Mouse (Mus musculus): ENCODE results near the gene Spag6. TPM values are rescaled to one million over a fixed set of nuclear protein-coding genes. Genes with fewer than 3 reads are reported as not detected.
A peak's percentile ranks its signal among the peaks of the same experiment; 100 is the strongest.

Gene Spag6
- 0.98 and 1.2 TPM in 2 replicates for polyA plus RNA-seq (2014; fragmentation: Nextera tagmentation; extraction: Ambion mirVana)

DNA sequence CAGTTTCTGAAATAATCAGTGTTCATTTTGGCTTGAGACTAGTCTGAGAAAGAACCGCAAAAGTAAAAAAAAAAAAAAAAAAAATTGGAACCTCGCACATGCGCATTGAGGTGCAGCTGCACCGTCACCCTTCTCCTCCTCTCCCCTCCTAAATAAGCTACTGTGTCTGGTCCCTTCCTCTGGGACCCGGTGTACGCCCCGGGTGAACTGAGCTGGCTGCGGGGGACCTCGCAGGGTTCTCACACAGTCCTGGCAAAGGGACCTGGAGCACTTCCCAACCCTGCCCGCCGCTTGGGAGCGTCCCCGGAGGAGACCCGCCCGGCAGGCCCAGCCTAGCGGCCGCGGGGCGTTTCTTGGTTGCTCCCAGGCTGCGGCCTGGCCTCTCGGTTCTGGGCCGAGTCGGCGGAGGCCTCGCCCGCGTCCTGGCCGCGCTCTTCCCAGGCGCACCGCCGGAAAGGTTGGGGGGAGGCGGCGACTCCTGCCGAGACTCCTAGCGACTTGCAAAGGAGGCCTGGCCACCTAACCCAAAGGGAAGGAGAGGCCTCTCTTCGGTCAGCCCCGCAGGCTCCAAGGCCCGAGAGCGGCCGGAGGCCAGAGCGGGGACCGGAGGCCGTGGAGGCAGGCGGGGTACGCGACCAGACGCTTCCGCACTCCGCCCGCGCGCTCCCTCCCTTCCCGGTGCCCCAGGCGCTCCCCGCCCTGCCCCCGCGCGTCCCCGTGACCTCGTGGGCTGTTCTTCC lies at the start of gene Spag6:
TSS of gene Spag6 (plus strand) at position 162 of the 740 bp plus-strand sequence.
- H3K4me3 ChIP-seq (ENCODE audit: low read depth, low read length), result peak within 1 kb of the TSS; percentile 56
- peak within 1 kb of the TSS; percentile 98 for H3K4me2 ChIP-seq (replicated peaks; ENCODE audit: low read depth, low read length)
- no peaks in the 10 kb centered on the region for H3K36me3 ChIP-seq (ENCODE audit: control insufficient read depth, insufficient read depth, low read length)
- H3K9me3 ChIP-seq (ENCODE audit: control insufficient read depth, low read length), result no peaks in the 10 kb centered on the region
- peaks cover 7% of the 10 kb centered on the region for H3K4me1 ChIP-seq (replicated peaks; ENCODE audit: control insufficient read depth, insufficient read depth, low read length)
- ATAC-seq (ENCODE audit: low FRiP score), result peak; percentile 79
- H3K9ac ChIP-seq (ENCODE audit: low read depth, low read length), result peak within 1 kb of the TSS; percentile 88
- under 1% methylated on average over 47 of the region's 61 CpGs for WGBS
- peak within 1 kb of the TSS; percentile 80 for H3K27ac ChIP-seq (ENCODE audit: low read depth, low read length)
- peak; percentile 84 for DNase-seq (ENCODE audit: low spot score)
- H3K27me3 ChIP-seq (ENCODE audit: control insufficient read depth, insufficient read depth, low read length), result peaks cover 55% of the 10 kb centered on the region

DNA sequence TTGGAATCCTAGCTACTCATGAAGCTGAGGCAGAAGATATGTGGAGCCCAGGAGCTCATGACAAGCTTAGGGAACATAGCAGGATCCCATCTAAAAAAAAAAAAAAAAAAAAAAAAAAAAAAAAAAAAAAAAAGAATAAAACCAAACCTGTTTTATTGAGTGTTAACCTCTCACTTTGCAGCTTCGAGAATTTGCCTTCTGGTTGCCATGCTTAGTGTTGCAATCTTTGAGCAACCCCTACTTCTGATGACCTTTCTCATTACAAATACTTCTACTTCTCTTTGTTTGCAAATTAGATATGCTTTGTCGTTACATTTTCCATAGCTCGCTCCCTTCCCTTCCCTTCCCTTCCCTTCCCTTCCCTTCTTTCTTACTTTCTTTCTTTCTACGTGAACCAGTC lies 45.3 kb upstream of the Spag6 start:
- no peaks in the 10 kb centered on the region for H3K9me3 ChIP-seq (ENCODE audit: control insufficient read depth, low read length)

DNA sequence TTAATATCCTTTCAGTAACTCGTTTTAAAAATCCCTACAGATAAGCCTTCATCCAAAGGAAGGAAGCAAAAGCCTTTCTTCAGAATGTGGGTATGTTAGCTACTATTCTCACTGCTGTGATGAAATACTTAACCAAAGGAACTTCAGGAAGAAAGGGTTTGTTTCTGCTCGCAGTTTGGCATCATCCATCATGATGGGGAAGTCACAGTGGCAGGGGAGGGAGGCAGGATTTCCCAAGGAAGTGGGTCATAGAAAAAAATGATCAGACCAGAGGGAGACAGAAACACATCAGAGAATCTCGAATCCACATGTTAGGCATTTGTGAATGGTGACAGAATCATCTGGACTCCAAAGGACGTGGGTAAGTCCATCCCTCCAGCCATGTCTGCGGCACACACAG lies 39.0 kb upstream of the Spag6 start:
- Histone ChIP-seq H3K4me3 (ENCODE audit: low read depth, low read length) (no peak overlapping the region), H3K9me3 (ENCODE audit: control insufficient read depth, low read length) (no peaks in the 10 kb centered on the region), H3K4me2 (replicated peaks; ENCODE audit: low read depth, low read length) (no peak overlapping the region), H3K4me1 (replicated peaks; ENCODE audit: control insufficient read depth, insufficient read depth, low read length) (no peaks in the 10 kb centered on the region), H3K27ac (ENCODE audit: low read depth, low read length) (no peak overlapping the region), H3K27me3 (ENCODE audit: control insufficient read depth, insufficient read depth, low read length) (no peaks in the 10 kb centered on the region), H3K36me3 (ENCODE audit: control insufficient read depth, insufficient read depth, low read length) (no peaks in the 10 kb centered on the region), H3K9ac (ENCODE audit: low read depth, low read length) (no peak overlapping the region)
- 75% methylated on average over 5 of the region's 5 CpGs for WGBS
- no peak for DNase-seq (ENCODE audit: low spot score)
- ATAC-seq (ENCODE audit: low FRiP score), result no peak

More for the DNA sequence above, 45.3 kb upstream of the Spag6 start:
- no peak overlapping the region for H3K9ac ChIP-seq (ENCODE audit: low read depth, low read length)
- H3K36me3 ChIP-seq (ENCODE audit: control insufficient read depth, insufficient read depth, low read length), result no peaks in the 10 kb centered on the region
- ATAC-seq (ENCODE audit: low FRiP score) (no peak), DNase-seq (ENCODE audit: low spot score) (no peak)
- no peak overlapping the region for H3K4me2 ChIP-seq (replicated peaks; ENCODE audit: low read depth, low read length)
- H3K4me3 ChIP-seq (ENCODE audit: low read depth, low read length), result no peak overlapping the region
- H3K27me3 ChIP-seq (ENCODE audit: control insufficient read depth, insufficient read depth, low read length), result no peaks in the 10 kb centered on the region
- H3K4me1 ChIP-seq (replicated peaks; ENCODE audit: control insufficient read depth, insufficient read depth, low read length), result no peaks in the 10 kb centered on the region
- 70% methylated on average over 4 of the region's 4 CpGs for WGBS
- no peak overlapping the region for H3K27ac ChIP-seq (ENCODE audit: low read depth, low read length)

DNA sequence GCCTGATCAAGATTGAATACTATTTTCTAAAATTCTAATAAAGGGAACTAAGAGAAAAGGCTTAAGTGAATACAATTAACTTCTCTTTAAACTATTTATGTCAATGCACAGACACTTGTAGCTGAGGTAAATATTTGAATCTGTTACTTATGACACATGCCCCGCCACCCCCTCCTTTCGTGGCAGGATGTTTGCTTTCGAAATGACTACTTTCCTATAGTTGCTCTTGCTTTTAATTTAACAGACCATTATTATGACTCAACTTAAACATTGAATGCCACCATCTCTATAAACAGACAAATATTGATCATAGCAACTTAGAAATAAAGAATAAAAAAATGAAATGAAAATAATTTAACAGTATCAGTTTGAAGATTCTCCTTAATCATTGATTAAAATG lies 29.8 kb upstream of the Spag6 start:
- 100% methylated on average over 3 of the region's 3 CpGs for WGBS
- H3K4me3 ChIP-seq (ENCODE audit: low read depth, low read length), result no peak overlapping the region
- H3K27ac ChIP-seq (ENCODE audit: low read depth, low read length), result no peak overlapping the region
- ATAC-seq (ENCODE audit: low FRiP score), result no peak
- no peak overlapping the region for H3K4me2 ChIP-seq (replicated peaks; ENCODE audit: low read depth, low read length)
- no peaks in the 10 kb centered on the region for H3K27me3 ChIP-seq (ENCODE audit: control insufficient read depth, insufficient read depth, low read length)
- H3K9ac ChIP-seq (ENCODE audit: low read depth, low read length), result no peak overlapping the region
- no peaks in the 10 kb centered on the region for H3K4me1 ChIP-seq (replicated peaks; ENCODE audit: control insufficient read depth, insufficient read depth, low read length)
- H3K36me3 ChIP-seq (ENCODE audit: control insufficient read depth, insufficient read depth, low read length), result no peaks in the 10 kb centered on the region
- DNase-seq (ENCODE audit: low spot score), result no peak
- no peaks in the 10 kb centered on the region for H3K9me3 ChIP-seq (ENCODE audit: control insufficient read depth, low read length)

GRCm38 (mm10) chr2:18671041-18671440 lies 22.8 kb upstream of the Spag6 start:
- 5% methylated on average over 6 of the region's 6 CpGs for WGBS
- H3K27ac ChIP-seq (ENCODE audit: low read depth, low read length), result no peak overlapping the region
- H3K36me3 ChIP-seq (ENCODE audit: control insufficient read depth, insufficient read depth, low read length), result no peaks in the 10 kb centered on the region
- no peak overlapping the region for H3K4me2 ChIP-seq (replicated peaks; ENCODE audit: low read depth, low read length)
- H3K27me3 ChIP-seq (ENCODE audit: control insufficient read depth, insufficient read depth, low read length), result peaks cover 9% of the 10 kb centered on the region
- peak; percentile 37 for DNase-seq (ENCODE audit: low spot score)
- no peak overlapping the region for H3K4me3 ChIP-seq (ENCODE audit: low read depth, low read length)
- no peaks in the 10 kb centered on the region for H3K9me3 ChIP-seq (ENCODE audit: control insufficient read depth, low read length)
- no peak overlapping the region for H3K9ac ChIP-seq (ENCODE audit: low read depth, low read length)
- no peak for ATAC-seq (ENCODE audit: low FRiP score)
- H3K4me1 ChIP-seq (replicated peaks; ENCODE audit: control insufficient read depth, insufficient read depth, low read length), result no peaks in the 10 kb centered on the region

- Histone ChIP-seq H3K27me3 (ENCODE audit: control insufficient read depth, insufficient read depth, low read length) (peaks cover 9% of the 10 kb centered on the region), H3K4me2 (replicated peaks; ENCODE audit: low read depth, low read length) (peak within 1 kb of the TSS; percentile 80), H3K9ac (ENCODE audit: low read depth, low read length) (peak within 1 kb of the TSS; percentile 97), H3K4me3 (ENCODE audit: low read depth, low read length) (peak within 1 kb of the TSS; percentile 69), H3K27ac (ENCODE audit: low read depth, low read length) (peak within 1 kb of the TSS; percentile 99), H3K36me3 (ENCODE audit: control insufficient read depth, insufficient read depth, low read length) (no peaks in the 10 kb centered on the region), H3K9me3 (ENCODE audit: control insufficient read depth, low read length) (no peaks in the 10 kb centered on the region), H3K4me1 (replicated peaks; ENCODE audit: control insufficient read depth, insufficient read depth, low read length) (no peaks in the 10 kb centered on the region)
- ATAC-seq (ENCODE audit: low FRiP score), result peak; percentile 81
- WGBS, result under 1% methylated on average over 81 of the region's 91 CpGs
- DNase-seq (ENCODE audit: low spot score), result peak; percentile 94
These were observed 21.6 kb upstream of the Spag6 start, which contains the start of gene Commd3 for GRCm38 (mm10) chr2:18672133-18672765. TSS of gene Commd3 (plus strand) at chr2:18672384.

DNA sequence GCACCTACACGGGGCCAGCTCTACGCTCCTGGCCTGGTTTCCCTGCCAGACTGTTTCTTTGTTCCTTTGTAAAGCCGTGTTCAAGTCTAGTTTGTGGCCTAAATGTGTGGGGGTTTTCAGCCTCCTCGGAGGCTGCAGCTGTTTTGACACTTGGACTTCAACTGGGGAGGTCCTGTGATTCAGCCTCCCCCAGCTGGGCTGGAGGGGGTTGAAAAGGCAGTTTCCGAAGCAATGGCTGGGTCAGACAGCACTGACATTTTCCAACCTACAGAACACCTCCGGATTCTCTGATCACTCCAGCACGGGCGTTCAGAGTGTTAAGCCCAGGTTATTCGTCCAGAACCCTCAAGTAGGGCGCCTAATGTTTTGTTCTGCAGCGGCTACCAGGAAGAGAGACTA lies 21.1 kb upstream of the Spag6 start:
- DNase-seq (ENCODE audit: low spot score), result peak; percentile 70
- H3K36me3 ChIP-seq (ENCODE audit: control insufficient read depth, insufficient read depth, low read length), result no peaks in the 10 kb centered on the region
- WGBS, result 2% methylated on average over 11 of the region's 11 CpGs
- ATAC-seq (ENCODE audit: low FRiP score), result no peak
- H3K4me1 ChIP-seq (replicated peaks; ENCODE audit: control insufficient read depth, insufficient read depth, low read length), result no peaks in the 10 kb centered on the region
- H3K9ac ChIP-seq (ENCODE audit: low read depth, low read length), result peak overlapping the region; percentile 97
- peak overlapping the region; percentile 69 for H3K4me3 ChIP-seq (ENCODE audit: low read depth, low read length)
- H3K27ac ChIP-seq (ENCODE audit: low read depth, low read length), result peak overlapping the region; percentile 99
- H3K27me3 ChIP-seq (ENCODE audit: control insufficient read depth, insufficient read depth, low read length), result peaks cover 9% of the 10 kb centered on the region
- peak overlapping the region; percentile 80 for H3K4me2 ChIP-seq (replicated peaks; ENCODE audit: low read depth, low read length)
- no peaks in the 10 kb centered on the region for H3K9me3 ChIP-seq (ENCODE audit: control insufficient read depth, low read length)

- Histone ChIP-seq H3K9me3 (ENCODE audit: control insufficient read depth, low read length) (no peaks in the 10 kb centered on the region), H3K4me1 (replicated peaks; ENCODE audit: control insufficient read depth, insufficient read depth, low read length) (no peaks in the 10 kb centered on the region), H3K27me3 (ENCODE audit: control insufficient read depth, insufficient read depth, low read length) (peaks cover 9% of the 10 kb centered on the region), H3K4me2 (replicated peaks; ENCODE audit: low read depth, low read length) (no peak overlapping the region), H3K9ac (ENCODE audit: low read depth, low read length) (no peak overlapping the region), H3K36me3 (ENCODE audit: control insufficient read depth, insufficient read depth, low read length) (no peaks in the 10 kb centered on the region), H3K4me3 (ENCODE audit: low read depth, low read length) (no peak overlapping the region), H3K27ac (ENCODE audit: low read depth, low read length) (no peak overlapping the region)
- ATAC-seq (ENCODE audit: low FRiP score) (no peak), DNase-seq (ENCODE audit: low spot score) (no peak)
- WGBS, result 12% methylated on average over 4 of the region's 4 CpGs
These were observed 20.1 kb upstream of the Spag6 start for GRCm38 (mm10) chr2:18673766-18674165.
